Mouse (Mus musculus) liver, embryonic 12.5 days (tissue): ENCODE data around the gene Fndc5. TPM values are rescaled to one million over a fixed set of nuclear protein-coding genes. Genes with fewer than 3 reads are reported as not detected.

Experiments
- ATAC-seq: fragments of 200-750 bp; cut with Nextera tagmentation; 2 replicates; pipeline ENCODE4 v1.8.0; 2017; ENCODE audit warnings: moderate number of reproducible peaks, mild to moderate bottlenecking, moderate library complexity
- H3K27ac ChIP-seq: fragments of 300-500 bp; sonication (generic); 2 replicates; pipeline ENCODE4 v1.5.1; 2016; ENCODE audit warnings: mild to moderate bottlenecking
- H3K27me3 ChIP-seq: fragments of 300-500 bp; sonication (generic); replicated peaks from 2 replicates; pipeline ENCODE4 v1.6.1; 2016; ENCODE audit warnings: mild to moderate bottlenecking, moderate library complexity
- H3K36me3 ChIP-seq: fragments of 300-500 bp; sonication (generic); 2 replicates; pipeline ENCODE4 v1.6.1; 2016; ENCODE audit warnings: mild to moderate bottlenecking, moderate library complexity
- H3K4me1 ChIP-seq: fragments of 300-500 bp; sonication (generic); 2 replicates; pipeline ENCODE4 v1.6.1; 2016
- H3K4me2 ChIP-seq: fragments of 300-500 bp; sonication (generic); 2 replicates; pipeline ENCODE4 v1.6.1; 2016; ENCODE audit warnings: mild to moderate bottlenecking, moderate library complexity
- H3K4me3 ChIP-seq: fragments of 300-500 bp; sonication (generic); 2 replicates; pipeline ENCODE4 v1.5.1; 2016; ENCODE audit warnings: mild to moderate bottlenecking, moderate library complexity
- H3K9ac ChIP-seq: fragments of 300-500 bp; sonication (generic); 2 replicates; pipeline ENCODE4 v1.6.1; 2016; ENCODE audit warnings: mild to moderate bottlenecking, moderate library complexity
- H3K9me3 ChIP-seq: fragments of 300-500 bp; sonication (generic); replicated peaks from 2 replicates; pipeline ENCODE4 v1.6.1; 2016; ENCODE audit warnings: mild to moderate bottlenecking, moderate library complexity
- WGBS: fragments of 180-500 bp; shearing (Covaris S2); methylation state at CpG from one replicate; pipeline ENCODE4 v1.1.7; 2016; ENCODE audit not compliant: insufficient replicate concordance; 5-methylcytosine and 5-hydroxymethylcytosine counted together
- polyA plus RNA-seq: library from polyadenylated mRNA; unstranded; fragments of >200 nt; fragmentation: Nextera tagmentation; extraction: Ambion mirVana; gene quantifications from 2 replicates; pipeline ENCODE4 v1.2.1, GENCODE M21; 2016

Gene Fndc5
- polyA plus RNA-seq = 1.3 and 1.8 TPM in 2 replicates

- Histone ChIP-seq H3K9me3 (no peaks in the 10 kb centered on the region), H3K9ac (peak within 1 kb of the TSS; percentile 45; the same call in 1 of the 2 replicates), H3K4me1 (peaks cover 57% of the 10 kb centered on the region), H3K36me3 (no peaks in the 10 kb centered on the region), H3K27ac (no peak within 1 kb of the TSS), H3K27me3 (peaks cover 76% of the 10 kb centered on the region), H3K4me2 (peak within 1 kb of the TSS; percentile 74), H3K4me3 (peak within 1 kb of the TSS; percentile 59)
- WGBS = 5% methylated on average over 35 of the region's 80 CpGs
- no peak for ATAC-seq
Observed at GRCm38 (mm10) chr4:129136579-129137391, at the start of gene Fndc5. Gene Fndc5 (plus strand): TSS chr4:129136999.

- Histone ChIP-seq H3K27me3 (peaks cover 20% of the 10 kb centered on the region; the same call in 1 of the 2 replicates), H3K4me2 (no peak overlapping the region), H3K36me3 (peaks cover 29% of the 10 kb centered on the region), H3K9ac (no peak overlapping the region), H3K4me3 (no peak overlapping the region), H3K4me1 (no peaks in the 10 kb centered on the region), H3K27ac (no peak overlapping the region), H3K9me3 (no peaks in the 10 kb centered on the region)
- whole genome bisulfite sequencing = 38% methylated on average over 5 of the region's 5 CpGs
- ATAC-seq = no peak
Observed at GRCm38 (mm10) chr4:129087850-129088249, 48.9 kb upstream of the Fndc5 start.

- no peaks in the 10 kb centered on the region for H3K36me3 ChIP-seq
- no peaks in the 10 kb centered on the region for H3K4me1 ChIP-seq
- H3K4me3 ChIP-seq = no peak overlapping the region
- no peak overlapping the region for H3K9ac ChIP-seq
- no peak overlapping the region for H3K27ac ChIP-seq
- 0 out of 2 replicates have a peak, but pooled peaks cover 2% of the 10 kb centered on the region for H3K9me3 ChIP-seq
- ATAC-seq = no peak
- H3K27me3 ChIP-seq = peaks cover 52% of the 10 kb centered on the region; the same call in 1 of the 2 replicates
- H3K4me2 ChIP-seq = no peak overlapping the region
- 23% methylated on average over 15 of the region's 15 CpGs for WGBS
Observed at GRCm38 (mm10) chr4:129095276-129095675, 41.5 kb upstream of the Fndc5 start.

- no peak for ATAC-seq
- H3K36me3 ChIP-seq = no peaks in the 10 kb centered on the region
- no peak overlapping the region for H3K4me2 ChIP-seq
- 0 out of 2 replicates have a peak, but pooled peaks cover 2% of the 10 kb centered on the region for H3K9me3 ChIP-seq
- H3K9ac ChIP-seq = no peak overlapping the region
- no peaks in the 10 kb centered on the region for H3K4me1 ChIP-seq
- H3K27me3 ChIP-seq = peaks cover 52% of the 10 kb centered on the region; the same call in 1 of the 2 replicates
- no peak overlapping the region for H3K27ac ChIP-seq
- WGBS = 54% methylated on average over 7 of the region's 7 CpGs
- no peak overlapping the region for H3K4me3 ChIP-seq
Observed at GRCm38 (mm10) chr4:129097006-129097405, 39.8 kb upstream of the Fndc5 start.

GRCm38 (mm10) chr4:129102133-129102829, 34.5 kb upstream of the Fndc5 start:
- Histone ChIP-seq H3K27me3 (peaks cover 59% of the 10 kb centered on the region), H3K4me2 (no peak overlapping the region), H3K36me3 (no peaks in the 10 kb centered on the region), H3K4me3 (no peak overlapping the region), H3K4me1 (no peaks in the 10 kb centered on the region), H3K27ac (no peak overlapping the region), H3K9ac (no peak overlapping the region), H3K9me3 (no peaks in the 10 kb centered on the region)
- no peak; the same call in 1 of the 2 replicates for ATAC-seq
- WGBS = 54% methylated on average over 14 of the region's 14 CpGs

GRCm38 (mm10) chr4:129105356-129105755, 31.4 kb upstream of the Fndc5 start, which contains the start of gene Tmem54:
Gene Tmem54 (plus strand): TSS chr4:129105548.
- no peaks in the 10 kb centered on the region for H3K9me3 ChIP-seq
- ATAC-seq = peak; percentile 30; the same call in 1 of the 2 replicates
- H3K4me2 ChIP-seq = peak within 1 kb of the TSS; percentile 45
- H3K4me1 ChIP-seq = peaks cover 9% of the 10 kb centered on the region; the same call in 1 of the 2 replicates
- peaks cover 77% of the 10 kb centered on the region for H3K27me3 ChIP-seq
- H3K4me3 ChIP-seq = peak within 1 kb of the TSS; percentile 15; the same call in 1 of the 2 replicates
- H3K27ac ChIP-seq = no peak within 1 kb of the TSS
- 2% methylated on average over 40 of the region's 40 CpGs for WGBS
- no peak within 1 kb of the TSS for H3K9ac ChIP-seq
- no peaks in the 10 kb centered on the region for H3K36me3 ChIP-seq

- ATAC-seq = no peak
- H3K9me3 ChIP-seq = no peaks in the 10 kb centered on the region
- WGBS = 21% methylated on average over 9 of the region's 9 CpGs
- H3K4me1 ChIP-seq = peaks cover 16% of the 10 kb centered on the region
- H3K27ac ChIP-seq = no peak overlapping the region
- H3K27me3 ChIP-seq = peaks cover 83% of the 10 kb centered on the region
- H3K4me3 ChIP-seq = no peak overlapping the region
- H3K36me3 ChIP-seq = no peaks in the 10 kb centered on the region
- no peak overlapping the region for H3K9ac ChIP-seq
- no peak overlapping the region; the same call in 1 of the 2 replicates for H3K4me2 ChIP-seq
Observed at GRCm38 (mm10) chr4:129106073-129106472, 30.7 kb upstream of the Fndc5 start.

- ATAC-seq = no peak
- Histone ChIP-seq H3K9me3 (no peaks in the 10 kb centered on the region), H3K9ac (no peak overlapping the region), H3K27ac (no peak overlapping the region), H3K4me1 (peaks cover 22% of the 10 kb centered on the region), H3K4me3 (no peak overlapping the region), H3K27me3 (peaks cover 88% of the 10 kb centered on the region), H3K36me3 (no peaks in the 10 kb centered on the region), H3K4me2 (no peak overlapping the region)
- 52% methylated on average over 10 of the region's 10 CpGs for WGBS
Observed at GRCm38 (mm10) chr4:129107348-129107899, 29.4 kb upstream of the Fndc5 start.

- ATAC-seq = no peak
- no peaks in the 10 kb centered on the region for H3K36me3 ChIP-seq
- peaks cover 87% of the 10 kb centered on the region for H3K27me3 ChIP-seq
- H3K4me2 ChIP-seq = no peak overlapping the region
- no peaks in the 10 kb centered on the region for H3K9me3 ChIP-seq
- H3K9ac ChIP-seq = no peak overlapping the region
- no peak overlapping the region for H3K27ac ChIP-seq
- H3K4me3 ChIP-seq = no peak overlapping the region
- 77% methylated on average over 7 of the region's 7 CpGs for WGBS
- H3K4me1 ChIP-seq = peaks cover 22% of the 10 kb centered on the region
Observed at GRCm38 (mm10) chr4:129108624-129109023, 28.2 kb upstream of the Fndc5 start.

GRCm38 (mm10) chr4:129110804-129111203, 26.0 kb upstream of the Fndc5 start:
- no peak overlapping the region for H3K27ac ChIP-seq
- 64% methylated on average over 6 of the region's 6 CpGs for WGBS
- H3K4me2 ChIP-seq = no peak overlapping the region
- no peaks in the 10 kb centered on the region for H3K36me3 ChIP-seq
- peaks cover 22% of the 10 kb centered on the region for H3K4me1 ChIP-seq
- no peak for ATAC-seq
- H3K27me3 ChIP-seq = peaks cover 87% of the 10 kb centered on the region
- H3K9me3 ChIP-seq = no peaks in the 10 kb centered on the region
- H3K4me3 ChIP-seq = no peak overlapping the region
- no peak overlapping the region for H3K9ac ChIP-seq

- H3K4me3 ChIP-seq = no peak overlapping the region
- ATAC-seq = no peak
- no peak overlapping the region for H3K27ac ChIP-seq
- H3K27me3 ChIP-seq = peaks cover 87% of the 10 kb centered on the region
- H3K4me2 ChIP-seq = no peak overlapping the region
- no peaks in the 10 kb centered on the region for H3K9me3 ChIP-seq
- WGBS = 38% methylated on average over 11 of the region's 11 CpGs
- H3K4me1 ChIP-seq = peaks cover 22% of the 10 kb centered on the region
- no peaks in the 10 kb centered on the region for H3K36me3 ChIP-seq
- no peak overlapping the region for H3K9ac ChIP-seq
Observed at GRCm38 (mm10) chr4:129111350-129111749, 25.4 kb upstream of the Fndc5 start.
